Mouse (Mus musculus) cerebellum, adult 2 months (tissue): ENCODE data around the gene Syn1. TPM values are rescaled to one million over a fixed set of nuclear protein-coding genes. Genes with fewer than 3 reads are reported as not detected.

Experiments
- DNase-seq, 2 experiments: peaks; one replicate each; pipeline ENCODE4 v3.0.0; 2021
- H3K27ac ChIP-seq: fragments of 200-500 bp; 2 replicates; pipeline ENCODE4 v1.5.1; 2012; ENCODE audit warnings: low read length, control low read depth, inconsistent platforms; ENCODE audit not compliant: insufficient read depth
- H3K27me3 ChIP-seq: fragments of 200-500 bp; 2 replicates; pipeline ENCODE4 v1.6.1; 2012; ENCODE audit warnings: inconsistent platforms, mild to moderate bottlenecking, low read length, moderate library complexity; ENCODE audit not compliant: control insufficient read depth, insufficient read depth
- H3K4me1 ChIP-seq: fragments of 200-500 bp; 2 replicates; pipeline ENCODE4 v1.6.1; 2011; ENCODE audit warnings: low read length; ENCODE audit not compliant: control insufficient read depth, insufficient read depth
- H3K4me3 ChIP-seq: fragments of 200-500 bp; replicated peaks from 2 replicates; pipeline ENCODE3; 2011; ENCODE audit warnings: mild to moderate bottlenecking, low read depth, low read length, control low read depth; ENCODE audit not compliant: insufficient read depth
- CTCF ChIP-seq: fragments of 200-500 bp; IDR thresholded peaks from 2 replicates; pipeline ENCODE4 v1.5.1; 2011; ENCODE audit warnings: low read depth, mild to moderate bottlenecking, control low read depth, low read length, moderate library complexity, borderline replicate concordance; ENCODE audit not compliant: insufficient read depth
- POLR2A ChIP-seq: fragments of 200-500 bp; IDR thresholded peaks from 2 replicates; pipeline ENCODE4 v1.6.1; 2011; ENCODE audit warnings: low read length, control low read depth, borderline replicate concordance; ENCODE audit not compliant: insufficient read depth
- WGBS: fragments of 180-500 bp; shearing (Covaris S2); methylation state at CpG from one replicate; pipeline ENCODE4 v1.1.7; 2018; 5-methylcytosine and 5-hydroxymethylcytosine counted together
- polyA plus RNA-seq: library from polyadenylated mRNA; depleted of rRNA; stranded (reverse); fragments of >200 nt; gene quantifications from 2 replicates; pipeline ENCODE4 v1.2.3, GENCODE M21; 2012

Syn1 gene
- polyA plus RNA-seq, 1 experiment, result 164 TPM

- no peak overlapping the region for H3K27ac ChIP-seq
These were observed 47.8 kb downstream of the Syn1 start for GRCm38 (mm10) chrX:20872928-20873500.

GRCm38 (mm10) chrX:20869962-20870513 lies 50.8 kb downstream of the Syn1 start, which contains the start of gene Timp1:
Gene Timp1 (plus strand): TSS chrX:20870166.
- H3K4me1 ChIP-seq, result peaks cover 3% of the 10 kb centered on the region; the same call in 1 of the 2 replicates
- no peak within 1 kb of the TSS for H3K27ac ChIP-seq
- no peak for DNase-seq
- no peak for TF ChIP-seq POLR2A
- no peak for TF ChIP-seq CTCF
- no peaks in the 10 kb centered on the region for H3K27me3 ChIP-seq
- no peak within 1 kb of the TSS for H3K4me3 ChIP-seq
- 39% methylated on average over 18 of the region's 18 CpGs for WGBS

More at GRCm38 (mm10) chrX:20872928-20873500, 47.8 kb downstream of the Syn1 start:
- TF ChIP-seq POLR2A, result no peak
- TF ChIP-seq CTCF, result no peak
- no peak for DNase-seq
- Histone ChIP-seq H3K4me1 (no peaks in the 10 kb centered on the region; the same call in 1 of the 2 replicates), H3K4me3 (no peak overlapping the region), H3K27me3 (no peaks in the 10 kb centered on the region)
- 56% methylated on average over 11 of the region's 11 CpGs for whole genome bisulfite sequencing

GRCm38 (mm10) chrX:20869203-20869602 lies 51.6 kb downstream of the Syn1 start:
- Histone ChIP-seq H3K4me1 (peaks cover 3% of the 10 kb centered on the region; the same call in 1 of the 2 replicates), H3K27ac (no peak overlapping the region), H3K27me3 (no peaks in the 10 kb centered on the region), H3K4me3 (no peak overlapping the region)
- TF ChIP-seq POLR2A (no peak), CTCF (no peak)
- DNase-seq, result no peak
- WGBS, result 76% methylated on average over 1 of the region's 1 CpGs

GRCm38 (mm10) chrX:20868091-20868490 lies 52.7 kb downstream of the Syn1 start:
- WGBS, result 62% methylated on average over 4 of the region's 4 CpGs
- Histone ChIP-seq H3K27me3 (no peaks in the 10 kb centered on the region), H3K27ac (no peak overlapping the region), H3K4me1 (peaks cover 3% of the 10 kb centered on the region; the same call in 1 of the 2 replicates), H3K4me3 (no peak overlapping the region)
- no peak for DNase-seq
- TF ChIP-seq POLR2A (no peak), CTCF (no peak)

GRCm38 (mm10) chrX:20863161-20864101 lies 57.4 kb downstream of the Syn1 start:
- peaks cover 8% of the 10 kb centered on the region; the same call in 1 of the 2 replicates for H3K4me1 ChIP-seq
- TF ChIP-seq POLR2A (no peak), CTCF (no peak)
- H3K27me3 ChIP-seq, result no peaks in the 10 kb centered on the region
- WGBS, result 43% methylated on average over 9 of the region's 9 CpGs
- peak overlapping the region; percentile 28; the same call in 1 of the 2 replicates for H3K27ac ChIP-seq
- DNase-seq, result peak; percentile 36 to 44
- H3K4me3 ChIP-seq, result no peak overlapping the region

GRCm38 (mm10) chrX:20862105-20863065 lies 58.4 kb downstream of the Syn1 start:
- no peak for DNase-seq
- Histone ChIP-seq H3K4me3 (no peak overlapping the region), H3K27me3 (no peaks in the 10 kb centered on the region), H3K27ac (peak overlapping the region; percentile 28), H3K4me1 (peaks cover 6% of the 10 kb centered on the region; the same call in 1 of the 2 replicates)
- no peak for TF ChIP-seq CTCF
- no peak for TF ChIP-seq POLR2A
- 47% methylated on average over 26 of the region's 29 CpGs for whole genome bisulfite sequencing
